Mouse (Mus musculus): Measurements from ENCODE around the gene Lpcat3. TPM values are rescaled to one million over a fixed set of nuclear protein-coding genes. Genes with fewer than 3 reads are reported as not detected.
"Not testable (repeated sequence)": the region's sequence is repeated elsewhere in the genome, so short reads cannot be mapped to it uniquely, and the experiment has no call there.

Gene Lpcat3
- polyA plus RNA-seq (2016; fragmentation: Nextera tagmentation; extraction: Ambion mirVana), result 41.4 and 46.6 TPM in 2 replicates

DNA sequence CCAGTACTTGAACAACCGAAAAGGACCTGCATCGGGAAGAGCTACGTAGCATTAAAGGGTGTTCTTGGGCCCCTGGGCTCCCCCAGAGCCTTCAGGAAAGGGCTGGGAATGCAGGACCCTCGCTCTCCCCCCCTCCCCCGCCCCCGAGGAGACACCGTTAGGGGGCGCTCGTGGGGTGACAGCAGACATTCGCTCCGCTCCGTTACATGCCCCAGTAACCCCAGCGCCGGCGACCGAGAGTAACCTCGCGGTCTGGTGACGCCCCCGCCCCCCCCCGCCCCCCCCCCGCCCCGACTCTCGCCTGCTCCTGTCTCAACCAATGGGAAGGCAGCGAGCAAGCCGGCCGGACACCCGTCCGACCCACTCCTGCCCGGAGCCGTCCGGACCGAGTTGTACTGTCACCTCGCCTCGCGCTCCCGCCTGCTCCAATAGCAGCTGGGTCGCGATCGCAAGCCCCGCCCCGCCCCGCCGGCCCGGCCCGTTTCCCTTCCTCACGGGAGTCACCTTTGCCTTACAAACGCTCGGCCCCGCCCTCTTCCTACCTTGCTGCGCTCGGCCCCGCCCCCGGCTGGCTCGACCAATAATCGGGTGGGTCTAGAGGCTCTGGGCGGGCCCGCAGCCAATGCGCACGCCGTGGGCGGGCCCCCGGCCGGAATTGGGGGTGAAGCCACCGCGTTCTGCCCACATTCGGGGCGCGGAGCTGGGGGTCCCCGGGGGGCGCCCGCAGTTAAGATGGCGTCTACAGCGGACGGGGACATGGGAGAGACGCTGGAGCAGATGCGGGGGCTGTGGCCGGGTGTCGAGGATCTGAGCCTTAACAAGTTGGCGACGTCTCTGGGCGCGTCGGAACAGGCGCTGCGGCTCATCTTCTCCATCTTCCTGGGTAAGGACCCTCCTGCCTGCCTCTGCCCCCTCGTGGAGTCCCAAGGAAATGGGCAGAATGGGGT lies at the start of gene Lpcat3:
Gene Lpcat3 (plus strand): TSS at position 551 of the 947 bp plus-strand sequence.
- peak within 1 kb of the TSS; percentile 88 for H3K27ac ChIP-seq (replicated peaks)
- peaks cover 12% of the 10 kb centered on the region for H3K4me1 ChIP-seq
- H3K27me3 ChIP-seq (replicated peaks; ENCODE audit: low read depth, poor library complexity, severe bottlenecking), result no peaks in the 10 kb centered on the region
- peak; percentile 100 for DNase-seq (ENCODE audit: low spot score)
- under 1% methylated on average over 77 of the region's 87 CpGs for WGBS
- H3K9me3 ChIP-seq, result no peaks in the 10 kb centered on the region
- H3K4me3 ChIP-seq, result peak within 1 kb of the TSS; percentile 79
- H3K36me3 ChIP-seq (replicated peaks), result no peaks in the 10 kb centered on the region

GRCm38 (mm10) chr6:124625612-124626011 lies 37.2 kb upstream of the Lpcat3 start:
- no peak for DNase-seq (ENCODE audit: low spot score)
- 87% methylated on average over 13 of the region's 13 CpGs for WGBS

DNA sequence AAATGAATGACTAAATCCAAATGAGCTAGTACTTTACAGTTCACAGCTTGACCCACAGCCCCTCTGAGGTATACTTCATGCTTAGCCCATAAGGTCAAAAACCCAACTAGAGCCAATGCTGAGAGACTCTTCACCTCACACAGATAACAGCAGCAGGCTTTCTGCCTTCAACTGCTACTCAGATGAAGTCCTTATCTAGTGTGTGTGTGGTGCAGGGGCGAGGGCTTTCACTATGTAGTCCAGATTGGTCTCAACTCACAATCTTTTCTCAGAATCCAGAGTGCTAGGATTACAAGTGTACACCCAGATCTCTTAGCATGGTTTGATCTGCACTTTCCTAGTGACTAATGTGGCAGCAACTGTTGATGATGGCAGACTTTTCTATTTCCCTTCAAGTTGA lies 36.6 kb upstream of the Lpcat3 start:
- H3K36me3 ChIP-seq (replicated peaks); H3K27me3 ChIP-seq (replicated peaks; ENCODE audit: low read depth, poor library complexity, severe bottlenecking); H3K4me3 ChIP-seq; H3K27ac ChIP-seq (replicated peaks); DNase-seq (ENCODE audit: low spot score); H3K4me1 ChIP-seq; H3K9me3 ChIP-seq: not testable (repeated sequence)
- WGBS, result 43% methylated on average over 1 of the region's 1 CpGs

More at GRCm38 (mm10) chr6:124625612-124626011, 37.2 kb upstream of the Lpcat3 start:
- Histone ChIP-seq H3K27me3 (replicated peaks; ENCODE audit: low read depth, poor library complexity, severe bottlenecking) (no peaks in the 10 kb centered on the region), H3K4me3 (no peak overlapping the region), H3K27ac (replicated peaks) (no peak overlapping the region), H3K36me3 (replicated peaks) (no peaks in the 10 kb centered on the region), H3K9me3 (0 out of 2 replicates have a peak, but pooled peaks cover 5% of the 10 kb centered on the region), H3K4me1 (no peaks in the 10 kb centered on the region)

DNA sequence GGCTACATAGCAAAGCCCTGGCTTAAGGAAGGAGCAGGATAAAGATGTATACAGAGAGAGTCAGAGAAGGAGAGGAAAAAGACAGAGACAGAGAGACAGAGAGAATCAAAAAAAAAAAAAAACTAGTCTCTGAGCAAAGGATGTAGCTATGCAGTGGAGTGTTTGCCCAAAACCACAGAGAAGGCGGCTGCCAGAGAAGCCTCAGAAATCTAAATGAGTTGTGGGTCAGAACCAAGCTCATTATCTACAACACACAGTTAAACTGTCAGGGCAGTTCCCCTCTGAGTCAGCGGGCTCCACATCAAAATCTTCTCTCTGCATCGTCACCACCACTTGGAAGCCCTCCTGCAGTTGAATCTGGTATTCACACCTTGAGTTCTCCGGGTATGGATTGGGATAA lies 32.1 kb upstream of the Lpcat3 start:
- Histone ChIP-seq H3K36me3 (replicated peaks) (no peaks in the 10 kb centered on the region), H3K27me3 (replicated peaks; ENCODE audit: low read depth, poor library complexity, severe bottlenecking) (no peaks in the 10 kb centered on the region), H3K4me3 (no peak overlapping the region), H3K27ac (replicated peaks) (no peak overlapping the region), H3K9me3 (no peaks in the 10 kb centered on the region), H3K4me1 (no peaks in the 10 kb centered on the region)
- DNase-seq (ENCODE audit: low spot score), result no peak
- 84% methylated on average over 4 of the region's 4 CpGs for WGBS

DNA sequence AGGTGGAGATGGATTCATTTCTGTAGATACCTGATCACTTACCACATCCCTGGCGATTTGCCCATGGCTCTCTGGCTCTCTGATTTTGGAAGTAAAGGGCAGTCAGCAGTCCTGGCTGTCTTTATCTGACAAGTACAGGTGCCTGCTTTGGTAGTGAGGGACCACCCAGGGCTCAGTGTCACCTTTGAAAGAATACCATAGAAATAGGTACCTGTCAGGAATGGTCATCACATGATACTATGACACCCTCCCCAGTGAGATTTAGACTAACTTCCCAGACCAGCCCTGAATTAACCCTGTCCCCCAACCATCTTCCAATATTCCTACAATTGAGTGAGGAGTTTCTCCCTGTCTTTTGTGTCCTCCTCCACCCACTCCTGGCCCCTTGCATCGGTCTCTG lies 26.8 kb upstream of the Lpcat3 start, which contains the start of gene C1s2:
Gene C1s2 (minus strand): TSS at position 101 of the 400 bp plus-strand sequence.
- H3K27ac ChIP-seq (replicated peaks); H3K4me1 ChIP-seq; H3K27me3 ChIP-seq (replicated peaks; ENCODE audit: low read depth, poor library complexity, severe bottlenecking); DNase-seq (ENCODE audit: low spot score); H3K36me3 ChIP-seq (replicated peaks); H3K4me3 ChIP-seq; H3K9me3 ChIP-seq: not testable (repeated sequence)
- WGBS, result 82% methylated on average over 2 of the region's 2 CpGs

DNA sequence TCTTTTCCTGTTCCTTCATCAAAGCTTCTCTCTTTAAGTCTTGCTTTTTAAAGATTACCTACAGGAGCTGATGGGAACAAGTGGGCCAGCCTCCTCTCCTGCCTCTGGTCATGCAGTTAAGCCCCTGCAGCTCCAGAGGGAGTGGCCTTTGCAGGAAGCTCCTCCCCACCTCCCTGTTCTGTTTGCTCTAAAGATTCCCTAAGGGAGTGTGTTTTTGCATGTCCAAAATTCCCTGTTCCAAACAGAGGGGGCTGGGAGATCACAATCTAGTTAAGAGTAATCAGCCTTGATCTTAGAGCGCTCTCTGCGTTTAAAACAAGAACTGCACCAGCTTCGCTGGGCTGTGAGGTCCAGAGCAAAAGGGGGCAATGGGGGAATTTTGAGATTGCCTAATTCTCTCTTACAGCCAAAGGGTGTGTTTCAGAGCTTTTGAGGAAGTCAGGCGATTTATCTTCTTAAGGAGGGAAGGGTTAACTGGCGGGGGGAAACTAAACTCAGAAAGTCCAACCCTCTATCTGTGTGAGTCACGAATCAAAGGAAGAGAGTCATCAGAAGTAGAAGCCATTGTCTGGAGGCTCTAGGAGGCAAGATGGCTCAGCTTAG lies 25.9 kb upstream of the Lpcat3 start:
- not testable (repeated sequence) for H3K27ac ChIP-seq (replicated peaks); H3K27me3 ChIP-seq (replicated peaks; ENCODE audit: low read depth, poor library complexity, severe bottlenecking); H3K4me1 ChIP-seq; DNase-seq (ENCODE audit: low spot score); H3K4me3 ChIP-seq; H3K36me3 ChIP-seq (replicated peaks); H3K9me3 ChIP-seq
- WGBS, result 41% methylated on average over 6 of the region's 6 CpGs

GRCm38 (mm10) chr6:124640041-124640440 lies 22.8 kb upstream of the Lpcat3 start:
- DNase-seq (ENCODE audit: low spot score), result no peak
- Histone ChIP-seq H3K27ac (replicated peaks) (no peak overlapping the region), H3K4me1 (no peaks in the 10 kb centered on the region), H3K4me3 (no peak overlapping the region), H3K9me3 (no peaks in the 10 kb centered on the region), H3K27me3 (replicated peaks; ENCODE audit: low read depth, poor library complexity, severe bottlenecking) (no peaks in the 10 kb centered on the region), H3K36me3 (replicated peaks) (no peaks in the 10 kb centered on the region)
- WGBS, result 87% methylated on average over 4 of the region's 4 CpGs

DNA sequence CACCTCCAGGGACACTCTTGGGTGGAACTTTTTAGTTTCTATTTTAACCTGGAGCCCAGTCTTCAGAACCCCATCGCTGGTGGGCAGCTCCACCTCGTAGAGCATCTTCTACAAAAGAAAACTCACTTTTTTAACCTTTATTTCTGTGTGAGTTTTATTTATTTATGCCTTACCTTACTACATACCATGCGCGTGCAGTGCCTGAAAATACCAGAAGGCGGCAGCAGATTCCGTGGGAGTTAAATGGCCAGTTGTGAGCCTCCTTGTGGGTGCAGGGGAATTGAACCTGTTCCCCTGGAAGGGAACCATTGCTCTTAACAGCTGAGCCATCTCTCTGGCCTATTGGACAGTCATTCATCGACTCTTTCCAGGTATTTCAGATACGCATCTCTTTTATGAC lies 21.8 kb upstream of the Lpcat3 start:
- Histone ChIP-seq H3K9me3 (no peaks in the 10 kb centered on the region), H3K27ac (replicated peaks) (no peak overlapping the region), H3K4me3 (no peak overlapping the region), H3K36me3 (replicated peaks) (no peaks in the 10 kb centered on the region), H3K27me3 (replicated peaks; ENCODE audit: low read depth, poor library complexity, severe bottlenecking) (no peaks in the 10 kb centered on the region), H3K4me1 (no peaks in the 10 kb centered on the region)
- DNase-seq (ENCODE audit: low spot score), result peak; percentile 61
- 39% methylated on average over 8 of the region's 8 CpGs for WGBS

- WGBS, result 74% methylated on average over 1 of the region's 1 CpGs
- no peaks in the 10 kb centered on the region for H3K4me1 ChIP-seq
Measured at GRCm38 (mm10) chr6:124646394-124646793, 16.4 kb upstream of the Lpcat3 start.

DNA sequence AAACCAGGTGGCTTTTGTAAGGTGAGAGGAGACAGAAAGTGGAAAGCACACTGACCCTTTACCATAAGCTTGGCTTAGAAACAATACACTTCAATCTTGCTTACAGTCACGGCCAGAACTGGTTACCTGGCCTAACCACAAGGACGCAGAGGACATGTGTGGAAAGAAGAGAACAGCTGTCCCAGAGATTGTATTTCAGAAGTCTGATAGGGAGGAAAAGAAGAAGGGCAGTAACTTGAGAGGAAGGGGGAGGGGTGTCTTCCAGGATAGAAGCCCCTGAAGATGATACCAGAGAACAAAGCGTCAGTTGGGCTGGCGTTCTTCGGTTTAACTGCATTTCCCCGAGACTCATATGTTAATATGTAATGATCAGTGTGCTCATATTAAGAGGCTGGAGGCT lies 6.9 kb upstream of the Lpcat3 start:
- DNase-seq (ENCODE audit: low spot score), result no peak
- Histone ChIP-seq H3K9me3 (peaks cover 14% of the 10 kb centered on the region; the same call in 1 of the 2 replicates), H3K27ac (replicated peaks) (no peak overlapping the region), H3K36me3 (replicated peaks) (no peaks in the 10 kb centered on the region), H3K4me3 (no peak overlapping the region), H3K4me1 (no peaks in the 10 kb centered on the region), H3K27me3 (replicated peaks; ENCODE audit: low read depth, poor library complexity, severe bottlenecking) (no peaks in the 10 kb centered on the region)
- WGBS, result 63% methylated on average over 6 of the region's 6 CpGs

More at GRCm38 (mm10) chr6:124646394-124646793, 16.4 kb upstream of the Lpcat3 start:
- no peak for DNase-seq (ENCODE audit: low spot score)
- no peaks in the 10 kb centered on the region for H3K9me3 ChIP-seq
- no peak overlapping the region for H3K27ac ChIP-seq (replicated peaks)
- no peaks in the 10 kb centered on the region for H3K27me3 ChIP-seq (replicated peaks; ENCODE audit: low read depth, poor library complexity, severe bottlenecking)
- H3K4me3 ChIP-seq, result no peak overlapping the region
- H3K36me3 ChIP-seq (replicated peaks), result no peaks in the 10 kb centered on the region

- whole genome bisulfite sequencing, result 94% methylated on average over 2 of the region's 2 CpGs
- H3K4me3 ChIP-seq, result no peak overlapping the region
Measured at GRCm38 (mm10) chr6:124658067-124658466, 4.8 kb upstream of the Lpcat3 start.

GRCm38 (mm10) chr6:124661156-124661806 lies 1.5 kb upstream of the Lpcat3 start:
- WGBS, result 95% methylated on average over 4 of the region's 4 CpGs
- Histone ChIP-seq H3K9me3 (no peaks in the 10 kb centered on the region), H3K36me3 (replicated peaks) (no peaks in the 10 kb centered on the region), H3K27me3 (replicated peaks; ENCODE audit: low read depth, poor library complexity, severe bottlenecking) (no peaks in the 10 kb centered on the region), H3K27ac (replicated peaks) (no peak overlapping the region), H3K4me3 (no peak overlapping the region), H3K4me1 (peaks cover 12% of the 10 kb centered on the region)
- DNase-seq (ENCODE audit: low spot score), result no peak

More at GRCm38 (mm10) chr6:124658067-124658466, 4.8 kb upstream of the Lpcat3 start:
- Histone ChIP-seq H3K27me3 (replicated peaks; ENCODE audit: low read depth, poor library complexity, severe bottlenecking) (no peaks in the 10 kb centered on the region), H3K36me3 (replicated peaks) (no peaks in the 10 kb centered on the region), H3K4me1 (no peaks in the 10 kb centered on the region), H3K27ac (replicated peaks) (no peak overlapping the region), H3K9me3 (peaks cover 8% of the 10 kb centered on the region; the same call in 1 of the 2 replicates)
- no peak for DNase-seq (ENCODE audit: low spot score)
